ENCODE assay signal across 20 mouse cellular contexts in genomic region chr12:89822141-89822540, GRCm38 (mm10).
A peak's percentile ranks its signal among the peaks of the same experiment; 100 is the strongest.
DNase-seq lines count a peak whose midpoint lies in the region; ATAC-seq lines count a peak whose summit lies in the region.
"Had no signal": no experiment of that assay in that cellular context is flagged by ENCODE, and none has a peak within 500 bp of the region (broad histone marks: within the 10 kb centered on the region; RNA-seq: fewer than 3 reads in every experiment).

No protein-coding gene starts in this region.

- no peak overlapping the region for H3K9ac ChIP-seq in hindbrain, embryonic 12.5 days
- no peak overlapping the region for H3K9ac ChIP-seq in hindbrain, embryonic 16.5 days (ENCODE audit: low read depth, low read length)
- H3K9ac ChIP-seq in neural tube, embryonic 13.5 days, result no peak overlapping the region
- no peak overlapping the region for H3K9ac ChIP-seq in neural tube, embryonic 15.5 days (replicated peaks)
- H3K9ac ChIP-seq in kidney, embryonic 15.5 days, result no peak overlapping the region
- H3K9ac ChIP-seq: embryonic facial prominence, embryonic 12.5 days; forebrain, embryonic 12.5 days; heart, embryonic 13.5 days; hindbrain, embryonic 13.5 days had no signal

- no peaks in the 10 kb centered on the region for H3K27me3 ChIP-seq in hindbrain, embryonic 12.5 days
- no peaks in the 10 kb centered on the region for H3K27me3 ChIP-seq in hindbrain, embryonic 16.5 days (replicated peaks; ENCODE audit: control insufficient read depth, insufficient read depth, low read length)
- H3K27me3 ChIP-seq in neural tube, embryonic 13.5 days, result no peaks in the 10 kb centered on the region
- no peaks in the 10 kb centered on the region for H3K27me3 ChIP-seq in neural tube, embryonic 15.5 days (replicated peaks)
- H3K27me3 ChIP-seq in embryonic facial prominence, embryonic 10.5 days (replicated peaks; ENCODE audit: low read depth, poor library complexity, severe bottlenecking), result no peaks in the 10 kb centered on the region
- no peaks in the 10 kb centered on the region for H3K27me3 ChIP-seq in kidney, embryonic 15.5 days
- H3K27me3 ChIP-seq: embryonic facial prominence, embryonic 12.5 days; forebrain, embryonic 12.5 days; heart, embryonic 13.5 days; hindbrain, embryonic 13.5 days had no signal

- peaks cover 11% of the 10 kb centered on the region for H3K4me1 ChIP-seq in hindbrain, embryonic 12.5 days
- H3K4me1 ChIP-seq in hindbrain, embryonic 16.5 days (ENCODE audit: control insufficient read depth, insufficient read depth, low read depth, low read length), result 0 out of 2 replicates have a peak, but pooled peaks cover 2% of the 10 kb centered on the region
- peaks cover 29% of the 10 kb centered on the region for H3K4me1 ChIP-seq in neural tube, embryonic 13.5 days (replicated peaks)
- peaks cover 16% of the 10 kb centered on the region for H3K4me1 ChIP-seq in neural tube, embryonic 15.5 days
- peaks cover 11% of the 10 kb centered on the region for H3K4me1 ChIP-seq in embryonic facial prominence, embryonic 10.5 days
- H3K4me1 ChIP-seq in kidney, embryonic 15.5 days, result no peaks in the 10 kb centered on the region
- H3K4me1 ChIP-seq: heart, embryonic 13.5 days had no signal

- no peak overlapping the region for H3K4me3 ChIP-seq in hindbrain, embryonic 12.5 days
- no peak overlapping the region for H3K4me3 ChIP-seq in hindbrain, embryonic 16.5 days (ENCODE audit: low read length)
- H3K4me3 ChIP-seq in neural tube, embryonic 13.5 days, result no peak overlapping the region
- H3K4me3 ChIP-seq in neural tube, embryonic 15.5 days (replicated peaks), result no peak overlapping the region
- no peak overlapping the region for H3K4me3 ChIP-seq in embryonic facial prominence, embryonic 10.5 days
- no peak overlapping the region for H3K4me3 ChIP-seq in kidney, embryonic 15.5 days (replicated peaks)
- H3K4me3 ChIP-seq: embryonic facial prominence, embryonic 12.5 days; forebrain, embryonic 12.5 days; gastrocnemius, adult 2 months; heart, embryonic 13.5 days; hindbrain, embryonic 13.5 days had no signal

- no peaks in the 10 kb centered on the region for H3K9me3 ChIP-seq in hindbrain, embryonic 12.5 days (replicated peaks)
- no peaks in the 10 kb centered on the region for H3K9me3 ChIP-seq in hindbrain, embryonic 16.5 days (ENCODE audit: control insufficient read depth, low read length)
- no peaks in the 10 kb centered on the region for H3K9me3 ChIP-seq in neural tube, embryonic 13.5 days
- H3K9me3 ChIP-seq in neural tube, embryonic 15.5 days (replicated peaks), result no peaks in the 10 kb centered on the region
- H3K9me3 ChIP-seq in embryonic facial prominence, embryonic 10.5 days, result no peaks in the 10 kb centered on the region
- no peaks in the 10 kb centered on the region for H3K9me3 ChIP-seq in kidney, embryonic 15.5 days (replicated peaks)
- H3K9me3 ChIP-seq: embryonic facial prominence, embryonic 12.5 days; forebrain, embryonic 12.5 days; heart, embryonic 13.5 days; hindbrain, embryonic 13.5 days had no signal

- H3K27ac ChIP-seq in hindbrain, embryonic 12.5 days, result peak overlapping the region; percentile 30; the same call in 1 of the 2 replicates
- H3K27ac ChIP-seq in hindbrain, embryonic 16.5 days (ENCODE audit: low read depth, low read length), result no peak overlapping the region
- H3K27ac ChIP-seq in neural tube, embryonic 13.5 days (replicated peaks), result 0 out of 2 replicates have a peak overlapping the region, but pooled peaks have one; percentile 18
- no peak overlapping the region for H3K27ac ChIP-seq in neural tube, embryonic 15.5 days (replicated peaks)
- H3K27ac ChIP-seq in embryonic facial prominence, embryonic 10.5 days (replicated peaks), result no peak overlapping the region
- H3K27ac ChIP-seq in kidney, embryonic 15.5 days, result no peak overlapping the region
- H3K27ac ChIP-seq: embryonic facial prominence, embryonic 12.5 days; forebrain, embryonic 12.5 days; gastrocnemius, adult 2 months; heart, embryonic 13.5 days; hindbrain, embryonic 13.5 days had no signal

- 19% methylated on average over 4 of the region's 4 CpGs for WGBS in hindbrain, embryonic 12.5 days
- 26% methylated on average over 4 of the region's 4 CpGs for WGBS in hindbrain, embryonic 16.5 days
- 26% methylated on average over 4 of the region's 4 CpGs for WGBS in neural tube, embryonic 13.5 days
- WGBS in neural tube, embryonic 15.5 days, result 19% methylated on average over 4 of the region's 4 CpGs
- 40% methylated on average over 4 of the region's 4 CpGs for WGBS in embryonic facial prominence, embryonic 10.5 days
- WGBS in kidney, embryonic 15.5 days, result 40% methylated on average over 4 of the region's 4 CpGs

- H3K4me2 ChIP-seq in hindbrain, embryonic 12.5 days (replicated peaks), result no peak overlapping the region
- no peak overlapping the region for H3K4me2 ChIP-seq in hindbrain, embryonic 16.5 days (ENCODE audit: low read length)
- no peak overlapping the region for H3K4me2 ChIP-seq in neural tube, embryonic 13.5 days
- H3K4me2 ChIP-seq in neural tube, embryonic 15.5 days, result no peak overlapping the region
- no peak overlapping the region for H3K4me2 ChIP-seq in kidney, embryonic 15.5 days
- H3K4me2 ChIP-seq: embryonic facial prominence, embryonic 12.5 days; forebrain, embryonic 12.5 days; heart, embryonic 13.5 days; hindbrain, embryonic 13.5 days had no signal

- H3K36me3 ChIP-seq in hindbrain, embryonic 12.5 days, result no peaks in the 10 kb centered on the region
- no peaks in the 10 kb centered on the region for H3K36me3 ChIP-seq in hindbrain, embryonic 16.5 days (ENCODE audit: control insufficient read depth, insufficient read depth, low read length)
- H3K36me3 ChIP-seq in neural tube, embryonic 13.5 days, result no peaks in the 10 kb centered on the region
- no peaks in the 10 kb centered on the region for H3K36me3 ChIP-seq in neural tube, embryonic 15.5 days
- H3K36me3 ChIP-seq in embryonic facial prominence, embryonic 10.5 days (replicated peaks), result no peaks in the 10 kb centered on the region
- H3K36me3 ChIP-seq in kidney, embryonic 15.5 days, result no peaks in the 10 kb centered on the region
- H3K36me3 ChIP-seq: embryonic facial prominence, embryonic 12.5 days; forebrain, embryonic 12.5 days; heart, embryonic 13.5 days; hindbrain, embryonic 13.5 days had no signal

- peak; percentile 46; the same call in 1 of the 2 replicates for ATAC-seq in hindbrain, embryonic 12.5 days (ENCODE audit: low FRiP score)
- no peak for ATAC-seq in hindbrain, embryonic 16.5 days
- no peak for ATAC-seq in neural tube, embryonic 13.5 days (ENCODE audit: low read depth)
- no peak for ATAC-seq in neural tube, embryonic 15.5 days (ENCODE audit: low FRiP score)
- no peak for ATAC-seq in kidney, embryonic 15.5 days (replicated peaks; ENCODE audit: low FRiP score)
- ATAC-seq: intestine, embryonic 16.5 days had no signal

- peak; percentile 21 for DNase-seq in embryonic facial prominence, embryonic 10.5 days (ENCODE audit: low spot score)
- DNase-seq in layer of hippocampus, adult 18-20 months (ENCODE audit: low spot score in 2 of 2), result no peak
- DNase-seq: adrenal gland, adult 2 months; adrenal gland, postnatal 25 days; cerebellum, adult 2 months; cerebellum, postnatal 10 days; gastrocnemius, adult 2 months; gastrocnemius, postnatal 36 days; heart, adult 11 months; heart, postnatal 36 days had no signal

Comparison
In these comparisons a context has a peak if more than half of its experiments do, and no peak if none do; other contexts are left out.
1. H3K27ac ChIP-seq: peak in hindbrain, embryonic 12.5 days (single experiment) and neural tube, embryonic 13.5 days (single experiment); none in hindbrain, embryonic 16.5 days (single experiment), neural tube, embryonic 15.5 days (single experiment), embryonic facial prominence, embryonic 10.5 days (single experiment) and kidney, embryonic 15.5 days (single experiment).